Mouse (Mus musculus) heart, embryonic 13.5 days (tissue): ENCODE measurements around the gene Ak2. TPM values are rescaled to one million over a fixed set of nuclear protein-coding genes. Genes with fewer than 3 reads are reported as not detected.

Experiments used
- ATAC-seq: fragments of 200-750 bp; cut with Nextera tagmentation; 2 replicates; pipeline ENCODE4 v1.8.0; 2017; ENCODE audit warnings: moderate TSS enrichment; ENCODE audit not compliant: insufficient number of reproducible peaks, low FRiP score, low TSS enrichment; ENCODE audit errors: extremely low read depth
- H3K27ac ChIP-seq: fragments of 300-500 bp; sonication (generic); replicated peaks from 2 replicates; pipeline ENCODE4 v1.5.1; 2015; ENCODE audit warnings: moderate library complexity, mild to moderate bottlenecking, inconsistent platforms
- H3K27me3 ChIP-seq: fragments of 300-500 bp; sonication (generic); replicated peaks from 2 replicates; pipeline ENCODE4 v1.6.1; 2015; ENCODE audit warnings: mild to moderate bottlenecking, inconsistent platforms
- H3K36me3 ChIP-seq: fragments of 300-500 bp; sonication (generic); 2 replicates; pipeline ENCODE4 v1.6.1; 2015; ENCODE audit warnings: mild to moderate bottlenecking, inconsistent platforms
- H3K4me1 ChIP-seq: fragments of 300-500 bp; sonication (generic); 2 replicates; pipeline ENCODE4 v1.6.1; 2015; ENCODE audit warnings: inconsistent platforms
- H3K4me2 ChIP-seq: fragments of 300-500 bp; sonication (generic); 2 replicates; pipeline ENCODE4 v1.6.1; 2015; ENCODE audit warnings: inconsistent platforms, mild to moderate bottlenecking, moderate library complexity
- H3K4me3 ChIP-seq: fragments of 300-500 bp; sonication (generic); 2 replicates; pipeline ENCODE4 v1.5.1; 2015; ENCODE audit warnings: moderate library complexity, mild to moderate bottlenecking, inconsistent platforms
- H3K9ac ChIP-seq: fragments of 300-500 bp; sonication (generic); 2 replicates; pipeline ENCODE4 v1.6.1; 2015; ENCODE audit warnings: inconsistent platforms, mild to moderate bottlenecking, moderate library complexity
- H3K9me3 ChIP-seq: fragments of 300-500 bp; sonication (generic); 2 replicates; pipeline ENCODE4 v1.6.1; 2016; ENCODE audit warnings: inconsistent platforms
- WGBS: fragments of 180-500 bp; shearing (Covaris S2); methylation state at CpG from one replicate; pipeline ENCODE4 v1.1.7; 2015; ENCODE audit warnings: mixed read lengths; 5-methylcytosine and 5-hydroxymethylcytosine counted together
- polyA plus RNA-seq: library from polyadenylated mRNA; unstranded; fragments of >200 nt; fragmentation: Nextera tagmentation; extraction: Ambion mirVana; gene quantifications from 2 replicates; pipeline ENCODE4 v1.2.1, GENCODE M21; 2015

The Ak2 gene
- polyA plus RNA-seq, 1 experiment from 2014 or later, result 147 TPM

- H3K27ac ChIP-seq, result no peak overlapping the region
- peaks cover 57% of the 10 kb centered on the region for H3K27me3 ChIP-seq
- no peak overlapping the region for H3K4me3 ChIP-seq
- no peaks in the 10 kb centered on the region for H3K36me3 ChIP-seq
- no peaks in the 10 kb centered on the region for H3K9me3 ChIP-seq
- 73% methylated on average over 17 of the region's 17 CpGs for WGBS
- no peak overlapping the region for H3K4me2 ChIP-seq
- no peak overlapping the region for H3K9ac ChIP-seq
- H3K4me1 ChIP-seq, result peaks cover 40% of the 10 kb centered on the region
- no peak for ATAC-seq
Measured at GRCm38 (mm10) chr4:128959676-128960075, 32.1 kb upstream of the Ak2 start.

DNA sequence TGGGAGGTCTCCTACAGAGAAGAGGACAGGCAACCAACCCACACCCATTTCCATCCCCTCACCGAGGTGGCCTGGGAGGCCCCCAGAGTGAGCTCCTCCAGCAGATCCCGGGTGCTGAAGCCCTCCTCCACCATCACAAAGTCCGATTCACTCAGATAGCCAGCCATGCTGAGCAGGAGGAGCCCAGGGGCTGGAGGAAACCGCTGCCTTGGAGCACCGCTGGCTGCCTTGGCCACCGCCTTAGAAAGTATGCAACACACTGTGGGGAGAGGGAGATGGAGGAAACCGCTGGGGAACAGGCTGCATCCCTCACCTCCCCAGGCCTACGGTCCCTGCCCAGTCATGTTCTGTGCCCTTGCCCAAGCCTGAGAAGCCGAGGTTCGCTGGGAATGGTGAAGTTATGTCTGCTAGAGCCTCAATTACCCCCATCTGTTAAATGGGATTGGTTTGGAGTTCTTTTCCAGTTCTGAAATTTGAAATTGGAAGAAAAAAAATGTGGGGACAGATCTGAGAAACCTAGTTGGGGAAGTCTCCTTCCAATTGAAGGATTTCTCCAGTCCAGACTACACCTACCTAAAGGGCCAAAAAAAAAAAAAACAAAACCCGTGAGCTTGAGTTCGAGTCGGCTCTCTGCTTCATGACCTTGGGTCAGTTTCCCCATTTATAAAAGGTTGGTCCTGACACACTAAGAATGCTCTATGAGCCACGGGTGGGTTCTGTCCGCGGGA is 30.3 kb upstream of the Ak2 start:
- H3K9ac ChIP-seq, result peak overlapping the region; percentile 88
- H3K9me3 ChIP-seq, result no peaks in the 10 kb centered on the region
- WGBS, result 7% methylated on average over 16 of the region's 16 CpGs
- H3K27ac ChIP-seq, result no peak overlapping the region
- peaks cover 41% of the 10 kb centered on the region for H3K4me1 ChIP-seq
- H3K27me3 ChIP-seq, result peaks cover 55% of the 10 kb centered on the region
- H3K4me2 ChIP-seq, result peak overlapping the region; percentile 94
- H3K4me3 ChIP-seq, result peak overlapping the region; percentile 73
- ATAC-seq, result no peak
- no peaks in the 10 kb centered on the region for H3K36me3 ChIP-seq

DNA sequence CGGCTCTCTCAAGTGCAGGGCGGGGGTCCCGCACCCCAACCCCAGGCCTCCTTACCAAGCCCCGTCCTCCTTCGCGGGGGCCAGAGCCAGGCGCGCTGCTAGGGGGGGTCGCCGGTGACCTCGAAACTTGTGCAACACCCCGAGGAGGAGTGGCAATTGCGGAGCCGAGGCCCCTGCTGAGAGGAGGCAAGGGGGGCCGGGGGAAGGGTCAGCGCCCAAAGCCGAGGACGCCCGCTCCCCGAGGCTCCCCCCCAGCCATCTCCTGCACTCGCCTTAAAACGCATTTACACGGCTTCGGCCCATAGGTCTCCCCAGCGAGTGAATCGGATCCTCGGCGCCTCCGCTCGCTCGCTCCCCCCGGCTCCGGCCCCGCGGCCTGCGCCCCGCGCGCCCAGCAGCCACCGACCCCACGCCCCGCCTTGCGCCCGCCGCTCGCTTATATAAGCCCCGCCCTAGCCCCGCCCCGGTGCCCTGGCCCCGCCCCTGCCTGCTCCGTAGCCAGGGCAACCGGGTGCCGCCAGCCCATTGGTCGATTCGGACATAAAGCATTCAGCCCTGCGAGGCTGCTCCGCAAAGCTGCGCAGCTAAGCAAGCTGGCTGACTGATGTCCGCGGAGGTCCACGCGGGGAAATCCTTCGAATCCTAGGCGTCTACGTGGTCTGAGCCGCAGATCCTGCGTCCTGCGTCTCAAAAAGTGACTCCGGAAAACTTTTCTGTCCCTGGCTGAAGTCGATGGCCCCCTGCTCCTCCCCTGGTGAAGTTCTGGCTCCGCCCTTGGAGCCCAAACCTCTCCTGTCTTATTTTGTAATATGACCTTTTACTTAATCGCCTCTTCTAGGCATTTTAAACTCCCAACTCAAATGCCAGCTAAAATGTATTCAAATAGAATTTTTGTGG is 29.5 kb upstream of the Ak2 start, which contains the start of gene Azin2:
Gene Azin2 (minus strand): TSS at position 414 of the 897 bp plus-strand sequence.
- H3K4me2 ChIP-seq, result peak within 1 kb of the TSS; percentile 94
- H3K9ac ChIP-seq, result peak within 1 kb of the TSS; percentile 88
- 1% methylated on average over 70 of the region's 72 CpGs for WGBS
- ATAC-seq, result peak; percentile 87
- no peaks in the 10 kb centered on the region for H3K9me3 ChIP-seq
- H3K27ac ChIP-seq, result 0 out of 2 replicates have a peak within 1 kb of the TSS, but pooled peaks have one; percentile 46
- H3K4me3 ChIP-seq, result peak within 1 kb of the TSS; percentile 73
- peaks cover 55% of the 10 kb centered on the region for H3K27me3 ChIP-seq
- H3K4me1 ChIP-seq, result peaks cover 44% of the 10 kb centered on the region
- no peaks in the 10 kb centered on the region for H3K36me3 ChIP-seq

DNA sequence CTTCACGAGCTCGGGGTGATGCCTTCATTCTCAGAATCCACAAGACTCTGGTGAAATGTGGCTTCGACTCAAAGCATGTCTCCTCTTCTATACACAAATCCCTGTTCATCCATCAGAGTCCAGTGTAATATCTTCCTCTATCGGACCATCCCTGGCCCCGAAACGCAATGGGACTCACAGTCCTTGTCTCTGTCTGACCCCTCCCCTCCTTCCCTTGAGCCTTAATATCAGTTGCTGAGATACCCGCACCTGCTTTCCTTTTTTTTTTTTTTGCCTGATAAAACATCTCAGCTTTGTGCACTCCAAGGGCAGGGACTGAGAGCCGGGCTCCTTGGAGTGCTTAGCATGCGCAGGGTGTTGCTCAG is 28.9 kb upstream of the Ak2 start:
- ATAC-seq, result no peak
- Histone ChIP-seq H3K4me3 (peak overlapping the region; percentile 73), H3K36me3 (no peaks in the 10 kb centered on the region), H3K4me2 (peak overlapping the region; percentile 94), H3K27ac (0 out of 2 replicates have a peak overlapping the region, but pooled peaks have one; percentile 46), H3K9me3 (no peaks in the 10 kb centered on the region), H3K27me3 (peaks cover 55% of the 10 kb centered on the region), H3K9ac (peak overlapping the region; percentile 88), H3K4me1 (peaks cover 40% of the 10 kb centered on the region)
- WGBS, result 12% methylated on average over 9 of the region's 9 CpGs

GRCm38 (mm10) chr4:128966751-128967150 is 25.0 kb upstream of the Ak2 start:
- H3K4me2 ChIP-seq, result peak overlapping the region; percentile 18; the same call in 1 of the 2 replicates
- no peak overlapping the region for H3K27ac ChIP-seq
- peaks cover 40% of the 10 kb centered on the region for H3K27me3 ChIP-seq
- no peak for ATAC-seq
- H3K4me1 ChIP-seq, result peaks cover 21% of the 10 kb centered on the region
- H3K36me3 ChIP-seq, result no peaks in the 10 kb centered on the region
- H3K4me3 ChIP-seq, result no peak overlapping the region
- 21% methylated on average over 7 of the region's 7 CpGs for WGBS
- H3K9ac ChIP-seq, result 0 out of 2 replicates have a peak overlapping the region, but pooled peaks have one; percentile 7
- no peaks in the 10 kb centered on the region for H3K9me3 ChIP-seq

DNA sequence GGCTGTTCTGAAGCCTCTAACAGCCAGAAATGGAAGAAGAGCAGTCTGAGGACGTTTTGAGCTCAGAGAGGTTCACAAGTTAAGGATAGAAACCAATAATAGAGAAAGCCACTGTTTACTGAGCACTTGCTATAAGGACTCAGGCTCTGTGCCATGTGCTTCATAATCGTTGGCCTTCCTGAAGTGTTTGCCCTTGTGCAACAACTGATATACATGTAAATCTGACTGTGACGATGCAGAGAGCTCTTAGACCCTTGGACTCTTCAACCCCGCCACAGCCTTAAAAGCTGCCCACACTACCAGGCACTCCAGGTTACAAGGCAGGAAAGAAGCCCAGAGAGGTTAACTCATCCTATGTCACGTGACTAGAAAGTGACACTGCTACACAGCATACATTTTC is 22.7 kb upstream of the Ak2 start:
- H3K27me3 ChIP-seq, result peaks cover 28% of the 10 kb centered on the region
- no peak for ATAC-seq
- no peak overlapping the region for H3K4me3 ChIP-seq
- H3K36me3 ChIP-seq, result no peaks in the 10 kb centered on the region
- H3K4me1 ChIP-seq, result peaks cover 11% of the 10 kb centered on the region
- WGBS, result 56% methylated on average over 5 of the region's 5 CpGs
- no peak overlapping the region for H3K4me2 ChIP-seq
- H3K27ac ChIP-seq, result no peak overlapping the region
- H3K9ac ChIP-seq, result no peak overlapping the region
- no peaks in the 10 kb centered on the region for H3K9me3 ChIP-seq

- 65% methylated on average over 18 of the region's 18 CpGs for WGBS
- no peak overlapping the region for H3K4me2 ChIP-seq
- no peak overlapping the region for H3K4me3 ChIP-seq
- no peak for ATAC-seq
- no peak overlapping the region for H3K27ac ChIP-seq
- no peaks in the 10 kb centered on the region for H3K36me3 ChIP-seq
- H3K9me3 ChIP-seq, result no peaks in the 10 kb centered on the region
- H3K4me1 ChIP-seq, result peaks cover 11% of the 10 kb centered on the region
- H3K9ac ChIP-seq, result no peak overlapping the region
- peaks cover 21% of the 10 kb centered on the region for H3K27me3 ChIP-seq
Measured at GRCm38 (mm10) chr4:128969607-128970416, 21.9 kb upstream of the Ak2 start.

DNA sequence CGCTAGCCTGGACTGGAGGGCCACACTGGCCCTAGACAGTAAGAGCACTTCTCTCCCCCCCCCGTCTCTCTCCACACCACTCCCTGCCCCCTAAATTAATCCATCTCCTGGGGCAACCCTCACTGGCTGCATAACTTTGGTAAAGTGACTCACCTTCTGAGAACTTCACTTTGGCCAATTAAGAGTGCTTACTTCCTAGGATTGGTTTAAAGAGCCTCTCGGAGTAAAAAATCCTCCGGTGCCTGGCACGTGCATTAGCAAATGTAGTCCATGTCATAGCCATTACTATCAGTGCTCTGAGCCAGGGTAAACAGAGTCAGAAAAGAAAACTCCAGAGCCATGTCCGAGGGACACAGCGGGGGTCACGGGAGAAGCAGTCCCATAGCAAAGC is 21.3 kb upstream of the Ak2 start:
- H3K4me3 ChIP-seq, result no peak overlapping the region
- peaks cover 11% of the 10 kb centered on the region for H3K4me1 ChIP-seq
- H3K4me2 ChIP-seq, result no peak overlapping the region
- 59% methylated on average over 7 of the region's 8 CpGs for WGBS
- H3K36me3 ChIP-seq, result no peaks in the 10 kb centered on the region
- H3K9ac ChIP-seq, result no peak overlapping the region
- H3K9me3 ChIP-seq, result no peaks in the 10 kb centered on the region
- H3K27me3 ChIP-seq, result peaks cover 15% of the 10 kb centered on the region
- no peak for ATAC-seq
- no peak overlapping the region for H3K27ac ChIP-seq

- H3K27me3 ChIP-seq, result peaks cover 10% of the 10 kb centered on the region
- H3K27ac ChIP-seq, result no peak overlapping the region
- H3K9me3 ChIP-seq, result no peaks in the 10 kb centered on the region
- no peak overlapping the region for H3K4me3 ChIP-seq
- peaks cover 11% of the 10 kb centered on the region for H3K4me1 ChIP-seq
- no peak overlapping the region for H3K9ac ChIP-seq
- no peak for ATAC-seq
- 40% methylated on average over 14 of the region's 14 CpGs for WGBS
- no peak overlapping the region for H3K4me2 ChIP-seq
- no peaks in the 10 kb centered on the region for H3K36me3 ChIP-seq
Measured at GRCm38 (mm10) chr4:128971065-128971694, 20.6 kb upstream of the Ak2 start.

DNA sequence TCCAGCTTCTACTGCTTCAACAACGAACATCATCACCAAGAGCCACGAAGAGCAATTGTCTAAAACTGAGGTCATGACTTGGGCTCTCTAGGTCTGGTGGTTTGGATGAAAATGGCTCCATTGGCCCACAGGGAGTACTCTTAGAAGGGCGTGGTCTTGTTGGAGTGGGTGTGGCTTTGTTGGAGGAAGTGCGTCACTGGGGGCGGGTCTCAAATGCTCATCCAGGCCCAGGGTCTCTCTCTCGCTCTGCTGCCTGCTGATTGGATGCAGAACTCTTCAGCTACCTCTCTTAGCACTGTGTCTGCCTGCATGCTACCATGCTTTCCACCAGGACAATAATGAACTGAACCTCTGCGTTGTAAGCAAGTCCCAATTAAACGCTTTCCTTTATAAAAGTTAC is 17.1 kb upstream of the Ak2 start:
- H3K36me3 ChIP-seq, result no peaks in the 10 kb centered on the region
- no peak for ATAC-seq
- WGBS, result 80% methylated on average over 8 of the region's 8 CpGs
- H3K4me2 ChIP-seq, result no peak overlapping the region
- H3K27me3 ChIP-seq, result peaks cover 2% of the 10 kb centered on the region; the same call in 1 of the 2 replicates
- no peak overlapping the region for H3K9ac ChIP-seq
- H3K9me3 ChIP-seq, result no peaks in the 10 kb centered on the region
- no peak overlapping the region for H3K4me3 ChIP-seq
- H3K27ac ChIP-seq, result no peak overlapping the region
- no peaks in the 10 kb centered on the region for H3K4me1 ChIP-seq
